ENCODE assay signal across 9 mouse cellular contexts in the genomic region with DNA sequence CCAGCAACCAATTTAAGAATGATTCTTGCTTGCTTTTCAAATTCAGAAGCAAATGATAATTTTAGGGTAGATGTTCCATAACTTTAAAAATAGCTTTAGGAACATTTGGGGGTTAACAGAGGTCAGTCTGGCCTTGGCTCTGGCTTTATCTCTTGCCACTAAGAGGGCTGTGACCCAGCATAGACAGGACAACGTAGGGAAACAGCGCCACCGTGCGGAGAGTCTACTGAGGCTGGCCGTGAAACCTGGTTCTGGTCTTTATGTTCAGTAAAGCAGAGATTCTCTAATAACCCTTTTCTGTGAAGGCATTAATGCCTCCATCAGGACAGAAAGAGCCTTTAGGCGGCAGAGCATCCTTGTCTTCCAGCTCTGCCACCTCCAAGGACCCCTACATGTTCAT. TPM values are rescaled to one million over a fixed set of nuclear protein-coding genes. Genes with fewer than 3 reads are reported as not detected.
DNase-seq lines count a peak whose midpoint lies in the region; ATAC-seq lines count a peak whose summit lies in the region.
"Had no signal": no experiment of that assay in that cellular context is flagged by ENCODE, and none has a peak within 500 bp of the region (broad histone marks: within the 10 kb centered on the region; RNA-seq: fewer than 3 reads in every experiment).

No protein-coding gene starts in this region.

- H3K4me2 ChIP-seq in liver, embryonic 13.5 days: no peak overlapping the region
- H3K4me2 ChIP-seq: heart, embryonic 15.5 days had no signal

- H3K9me3 ChIP-seq in liver, embryonic 13.5 days (replicated peaks): no peaks in the 10 kb centered on the region
- H3K9me3 ChIP-seq: heart, embryonic 15.5 days had no signal

- 0% methylated on average over 6 of the region's 6 CpGs for WGBS in liver, embryonic 13.5 days (ENCODE audit: insufficient replicate concordance)

- H3K4me3 ChIP-seq in liver, embryonic 13.5 days (replicated peaks): no peak overlapping the region
- H3K4me3 ChIP-seq: heart, embryonic 15.5 days had no signal

- no peaks in the 10 kb centered on the region for H3K27me3 ChIP-seq in liver, embryonic 13.5 days
- H3K27me3 ChIP-seq: heart, embryonic 15.5 days had no signal

- no peak overlapping the region for H3K27ac ChIP-seq in liver, embryonic 13.5 days
- H3K27ac ChIP-seq: heart, embryonic 15.5 days had no signal

- H3K4me1 ChIP-seq in liver, embryonic 13.5 days (replicated peaks): peaks cover 10% of the 10 kb centered on the region
- H3K4me1 ChIP-seq: heart, embryonic 15.5 days had no signal

- DNase-seq in 416B (ENCODE audit: low read depth) (peak; percentile 88), NIH3T3 (ENCODE audit: low read depth) (peak; percentile 81)
- DNase-seq in cerebellum, postnatal 14 days: peak; percentile 87 to 93
- peak; percentile 63 to 80 for DNase-seq in gastrocnemius, postnatal 4 days (ENCODE audit: low spot score in 2 of 2)
- DNase-seq in kidney, postnatal 10 days: peak; percentile 90
- DNase-seq in liver, embryonic 13.5 days: peak; percentile 73
- peak; percentile 81 for DNase-seq in retina, adult 2 months (ENCODE audit: low read depth, low spot score)
- peak; percentile 83 for DNase-seq in thymus, postnatal 25 days

- no peak overlapping the region for H3K9ac ChIP-seq in liver, embryonic 13.5 days
- H3K9ac ChIP-seq: heart, embryonic 15.5 days had no signal

- H3K36me3 ChIP-seq in liver, embryonic 13.5 days: no peaks in the 10 kb centered on the region
- H3K36me3 ChIP-seq: heart, embryonic 15.5 days had no signal

- ATAC-seq in liver, embryonic 13.5 days (ENCODE audit: low read depth): peak; percentile 78

RNA-seq across cellular contexts. Expression of gene Trem2, which starts 9.3 kb away (rescaled TPM):
- 1 to 10 TPM; 3.7 to 4.1 TPM for total RNA-seq in gastrocnemius, postnatal 4 days (2021)
- 3.1 and 3.2 TPM in 2 replicates for polyA plus RNA-seq in liver, embryonic 13.5 days (2015; fragmentation: Nextera tagmentation; extraction: Ambion mirVana)

RNA-seq across cellular contexts. Expression of gene B430306N03Rik, which starts 20.9 kb away (rescaled TPM):
- total RNA-seq in gastrocnemius, postnatal 4 days (2021): under 1 TPM; 0.13 to 0.27 TPM
- polyA plus RNA-seq in liver, embryonic 13.5 days (2015; fragmentation: Nextera tagmentation; extraction: Ambion mirVana): 1.2 and 1.8 TPM in 2 replicates

RNA-seq across cellular contexts. Expression of gene Treml1, which starts 22.9 kb away (rescaled TPM):
- total RNA-seq in gastrocnemius, postnatal 4 days (2021): under 1 TPM in 1 of 2 experiments, not detected in 1; 0.52 TPM
- 24.1 and 25.5 TPM in 2 replicates for polyA plus RNA-seq in liver, embryonic 13.5 days (2015; fragmentation: Nextera tagmentation; extraction: Ambion mirVana)

RNA-seq across cellular contexts. Expression of gene Treml2, which starts 37.6 kb away (rescaled TPM):
- total RNA-seq in gastrocnemius, postnatal 4 days (2021): under 1 TPM; 0.15 to 0.29 TPM
- 4.4 and 5.5 TPM in 2 replicates for polyA plus RNA-seq in liver, embryonic 13.5 days (2015; fragmentation: Nextera tagmentation; extraction: Ambion mirVana)
